Mouse (Mus musculus) CH12.LX (cell line): ENCODE data around the gene Efhd1. TPM values are rescaled to one million over a fixed set of nuclear protein-coding genes. Genes with fewer than 3 reads are reported as not detected.

Experiments
- DNase-seq: peaks from one replicate; pipeline ENCODE4 v3.0.0-alpha.2; 2013; ENCODE audit errors: extremely low read depth
- H3K27ac ChIP-seq: 2 replicates; pipeline ENCODE4 v1.5.1; 2012; ENCODE audit warnings: low read depth, mild to moderate bottlenecking, control low read depth, moderate library complexity; ENCODE audit not compliant: insufficient read depth
- H3K27me3 ChIP-seq: replicated peaks from 2 replicates; pipeline ENCODE3; 2012; ENCODE audit warnings: inconsistent platforms
- H3K36me3 ChIP-seq, 2 experiments: replicated peaks in 1 of 2; 2 replicates each; pipeline versions ENCODE3 to v1.6.1; 2012; ENCODE audit warnings: inconsistent platforms in 1 of 2, low read length in 1 of 2, mild to moderate bottlenecking in 1 of 2, mixed read lengths in 1 of 2, moderate library complexity in 1 of 2; ENCODE audit not compliant: control insufficient read depth in 1 of 2, insufficient read depth in 1 of 2
- H3K4me1 ChIP-seq, 2 experiments: 2 replicates each; pipeline ENCODE4 v1.6.1; 2012; ENCODE audit warnings: inconsistent platforms in 1 of 2, moderate library complexity in 1 of 2; ENCODE audit not compliant: insufficient read depth in 2 of 2, control insufficient read depth in 1 of 2
- H3K4me2 ChIP-seq: 2 replicates; pipeline ENCODE4 v1.6.1; 2012; ENCODE audit warnings: low read depth, mild to moderate bottlenecking, control low read depth; ENCODE audit not compliant: poor library complexity, insufficient read depth, severe bottlenecking
- H3K4me3 ChIP-seq, 3 experiments: fragments of 150-350 bp in 1 of 3; sonication (generic) in 1 of 3; replicated peaks in 1 of 3; 2 replicates each; pipeline versions ENCODE3 to v1.5.1; 2011 to 2012; ENCODE audit warnings: low read depth in 2 of 3, low read length in 2 of 3, mild to moderate bottlenecking in 2 of 3, moderate library complexity in 2 of 3, control low read depth in 1 of 3, improper control_type of control experiment in 1 of 3, inconsistent platforms in 1 of 3, mixed read lengths in 1 of 3; ENCODE audit not compliant: poor library complexity in 1 of 3
- H3K79me2 ChIP-seq: replicated peaks from 2 replicates; pipeline ENCODE4 v1.6.1; 2012; ENCODE audit warnings: mild to moderate bottlenecking, moderate library complexity; ENCODE audit not compliant: control insufficient read depth, poor library complexity, insufficient read depth, severe bottlenecking; ENCODE audit errors: extremely low read depth
- H3K9ac ChIP-seq: 2 replicates; pipeline ENCODE4 v1.6.1; 2012; ENCODE audit warnings: low read depth, mild to moderate bottlenecking, control low read depth, moderate library complexity; ENCODE audit not compliant: insufficient read depth
- H3K9me3 ChIP-seq: replicated peaks from 2 replicates; pipeline ENCODE3; 2012; ENCODE audit warnings: low read length, inconsistent platforms, mixed read lengths
- BHLHE40 ChIP-seq: IDR thresholded peaks from 2 replicates; pipeline ENCODE4 v1.6.1; 2011; ENCODE audit warnings: mild to moderate bottlenecking, low read depth, low read length, improper control_type of control experiment
- CHD2 ChIP-seq: IDR thresholded peaks from 2 replicates; pipeline ENCODE4 v1.6.1; 2011; ENCODE audit warnings: low read length, improper control_type of control experiment
- CTCF ChIP-seq, 2 experiments: IDR thresholded peaks in 1 of 2; conservative IDR thresholded peaks in 1 of 2; 2 replicates each; pipeline ENCODE4 v1.5.1; 2011 to 2012; ENCODE audit warnings: low read depth in 2 of 2, low read length in 2 of 2, improper control_type of control experiment in 1 of 2, inconsistent platforms in 1 of 2, mild to moderate bottlenecking in 1 of 2, moderate library complexity in 1 of 2
- ELF1 ChIP-seq: IDR thresholded peaks from 2 replicates; pipeline ENCODE4 v1.6.1; 2014; ENCODE audit warnings: low read depth, mild to moderate bottlenecking, inconsistent platforms, low read length, improper control_type of control experiment
- ETS1 ChIP-seq: conservative IDR thresholded peaks from 2 replicates; pipeline ENCODE4 v1.6.1; 2012; ENCODE audit warnings: low read depth, mild to moderate bottlenecking, inconsistent platforms, low read length, improper control_type of control experiment, moderate library complexity
- HCFC1 ChIP-seq: IDR thresholded peaks from 2 replicates; pipeline ENCODE4 v1.6.1; 2012; ENCODE audit warnings: low read depth, mild to moderate bottlenecking, inconsistent platforms, low read length, improper control_type of control experiment
- JUN ChIP-seq: IDR thresholded peaks from 2 replicates; pipeline ENCODE4 v1.6.1; 2011; ENCODE audit warnings: low read depth, mild to moderate bottlenecking, low read length, improper control_type of control experiment, moderate library complexity; ENCODE audit not compliant: insufficient read depth
- MAZ ChIP-seq: IDR thresholded peaks from 2 replicates; pipeline ENCODE4 v1.6.1; 2012; ENCODE audit warnings: low read depth, mild to moderate bottlenecking, inconsistent platforms, low read length, improper control_type of control experiment, moderate library complexity
- MEF2A ChIP-seq: IDR thresholded peaks from 2 replicates; pipeline ENCODE4 v1.6.1; 2014; ENCODE audit warnings: low read depth, mild to moderate bottlenecking, inconsistent platforms, low read length, improper control_type of control experiment, borderline replicate concordance
- MXI1 ChIP-seq: IDR thresholded peaks from 2 replicates; pipeline ENCODE4 v1.6.1; 2011; ENCODE audit warnings: mild to moderate bottlenecking, low read depth, low read length, improper control_type of control experiment
- MYC ChIP-seq: IDR thresholded peaks from 2 replicates; pipeline ENCODE4 v1.6.1; 2011; ENCODE audit warnings: low read depth, mild to moderate bottlenecking, improper control_type of control experiment, low read length
- NELFE ChIP-seq: IDR thresholded peaks from 2 replicates; pipeline ENCODE4 v1.6.1; 2011; ENCODE audit warnings: low read depth, low read length, improper control_type of control experiment
- PAX5 ChIP-seq: IDR thresholded peaks from 2 replicates; pipeline ENCODE4 v1.6.1; 2012; ENCODE audit warnings: low read length, inconsistent platforms, mixed read lengths
- RCOR1 ChIP-seq: conservative IDR thresholded peaks from 2 replicates; pipeline ENCODE4 v1.6.1; 2012; ENCODE audit warnings: low read depth, mild to moderate bottlenecking, inconsistent platforms, low read length, improper control_type of control experiment
- UBTF ChIP-seq: IDR thresholded peaks from 2 replicates; pipeline ENCODE4 v1.6.1; 2012; ENCODE audit warnings: low read depth, mild to moderate bottlenecking, inconsistent platforms, low read length, improper control_type of control experiment, moderate library complexity
- USF1 ChIP-seq: IDR thresholded peaks from 2 replicates; pipeline ENCODE4 v1.6.1; 2014; ENCODE audit warnings: low read depth, mild to moderate bottlenecking, inconsistent platforms, low read length, improper control_type of control experiment
- ZC3H11A ChIP-seq: IDR thresholded peaks from 2 replicates; pipeline ENCODE4 v1.6.1; 2012; ENCODE audit warnings: low read depth, mild to moderate bottlenecking, inconsistent platforms, low read length, improper control_type of control experiment
- ZKSCAN1 ChIP-seq: IDR thresholded peaks from 2 replicates; pipeline ENCODE4 v1.6.1; 2012; ENCODE audit warnings: low read depth, inconsistent platforms, low read length, improper control_type of control experiment, borderline replicate concordance
- ZMIZ1 ChIP-seq: IDR thresholded peaks from 2 replicates; pipeline ENCODE4 v1.6.1; 2012; ENCODE audit warnings: low read depth, mild to moderate bottlenecking, inconsistent platforms, low read length, improper control_type of control experiment
- dilution Hi-C: fragments of 300-500 bp; cut with MboI; formaldehyde crosslinking; loops from 2 replicates; pipeline ENCODE4 v1.14.3; 2020; ENCODE audit warnings: low sequenced_read_pairs; ENCODE audit not compliant: extremely low pct_unique_long_range_greater_than_20kb, extremely low pct_ligation_motif_present
- in situ Hi-C: fragments of 300-500 bp; cut with MboI; formaldehyde crosslinking; loops from 3 replicates; pipeline ENCODE4 v1.14.3; 2019; ENCODE audit warnings: low sequenced_read_pairs, low pct_ligation_motif_present, low pct_unique_long_range_greater_than_20kb, mixed read lengths
- polyA plus RNA-seq: library from polyadenylated mRNA; unstranded; fragments of >175 nt; gene quantifications from 2 replicates; pipeline ENCODE4 v1.2.1, GENCODE M21; 2012; ENCODE audit warnings: low read depth; ENCODE audit not compliant: insufficient read length
- total RNA-seq, 2 experiments: library from RNA; depleted of rRNA; stranded (reverse); fragments of 300-350 nt in 1 of 2; fragments of >200 nt in 1 of 2; gene quantifications; 2 replicates each; pipeline ENCODE4 v1.2.3; 2012 to 2014

Gene Efhd1
- total and polyA plus RNA-seq, 3 experiments = 0.12 to 1.2 (median 0.13) TPM

DNA sequence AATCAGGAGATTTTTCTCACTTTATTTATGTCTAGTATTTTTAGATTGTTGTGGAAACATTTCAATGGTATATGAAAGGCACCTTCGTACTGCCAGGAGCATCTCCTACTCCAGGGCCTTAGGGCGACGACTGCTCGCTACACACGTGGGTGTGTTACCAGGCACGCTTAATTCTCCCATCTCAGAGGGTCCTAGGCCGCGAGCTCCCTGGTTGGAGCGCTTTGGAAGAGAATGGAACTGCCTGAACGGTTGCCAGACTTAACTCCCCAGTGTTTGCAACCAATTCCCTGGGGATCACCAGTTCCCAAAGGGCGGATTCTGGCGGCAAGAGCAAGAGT lies 398 bp upstream of the Efhd1 start:
- Histone ChIP-seq H3K9ac (no peak overlapping the region), H3K79me2 (no peaks in the 10 kb centered on the region), H3K36me3 (no peaks in the 10 kb centered on the region), H3K4me1 (peaks cover 3 to 16% of the 10 kb centered on the region in 2 experiments), H3K4me2 (peak overlapping the region; percentile 74), H3K27ac (no peak overlapping the region), H3K9me3 (peaks cover 2% of the 10 kb centered on the region), H3K4me3 (no peak overlapping the region), H3K27me3 (peaks cover 8% of the 10 kb centered on the region)
- in situ Hi-C loops (no loop called here), dilution Hi-C loops (no loop called here)
- no peak for TF ChIP-seq RCOR1
- no peak for TF ChIP-seq MXI1
- TF ChIP-seq UBTF = no peak
- TF ChIP-seq ZKSCAN1 = no peak
- no peak for TF ChIP-seq ELF1
- TF ChIP-seq ZMIZ1 = no peak
- no peak for DNase-seq

GRCm38 (mm10) chr1:87265200-87265599 lies 1.0 kb downstream of the Efhd1 start:
- Histone ChIP-seq H3K79me2 (no peaks in the 10 kb centered on the region), H3K9ac (peak overlapping the region; percentile 23; the same call in 1 of the 2 replicates), H3K27ac (no peak overlapping the region), H3K36me3 (no peaks in the 10 kb centered on the region), H3K9me3 (peaks cover 2% of the 10 kb centered on the region), H3K27me3 (peaks cover 8% of the 10 kb centered on the region), H3K4me2 (peak overlapping the region; percentile 74), H3K4me1 (peaks cover 3 to 16% of the 10 kb centered on the region in 2 experiments), H3K4me3 (peak overlapping the region in 2 of 3 experiments; percentile 42 to 58)
- dilution Hi-C loops = no loop called here
- DNase-seq = no peak
- in situ Hi-C loops = no loop called here
- TF ChIP-seq MEF2A (no peak), USF1 (peak; percentile 34; the same call in 1 of the 2 replicates), HCFC1 (no peak), CTCF (conservative IDR thresholded peaks at IDR 0.05 in 1 of 2, IDR thresholded peaks at IDR 0.05 in 1 of 2; ENCODE audit: low read depth in 2 of 2, low read length in 2 of 2) (no peak), BHLHE40 (peak; percentile 90), MAZ (0 out of 2 replicates have a peak, but pooled peaks have one; percentile 19), MYC (0 out of 2 replicates have a peak, but pooled peaks have one; percentile 20)

- dilution Hi-C loops = no loop called here
- H3K9ac ChIP-seq = no peak overlapping the region
Observed at GRCm38 (mm10) chr1:87266296-87267090, 2.3 kb downstream of the Efhd1 start.

More at GRCm38 (mm10) chr1:87266296-87267090, 2.3 kb downstream of the Efhd1 start:
- peaks cover 2% of the 10 kb centered on the region for H3K9me3 ChIP-seq
- H3K27me3 ChIP-seq = peaks cover 8% of the 10 kb centered on the region
- TF ChIP-seq MYC = no peak
- no peak for TF ChIP-seq ZKSCAN1
- TF ChIP-seq NELFE = no peak
- TF ChIP-seq JUN = no peak
- no peak for TF ChIP-seq RCOR1
- TF ChIP-seq ZMIZ1 = no peak
- no peak for TF ChIP-seq HCFC1
- no peak for TF ChIP-seq CHD2
- no peak for TF ChIP-seq ZC3H11A
- no peak for TF ChIP-seq PAX5
- no peak for TF ChIP-seq ETS1
- no peak overlapping the region for H3K27ac ChIP-seq
- no peak for DNase-seq
- in situ Hi-C loops = no loop called here
- H3K4me1 ChIP-seq = peaks cover 3 to 16% of the 10 kb centered on the region in 2 experiments
- no peak overlapping the region for H3K4me3 ChIP-seq
- no peaks in the 10 kb centered on the region for H3K79me2 ChIP-seq
- H3K4me2 ChIP-seq = peak overlapping the region; percentile 74
- H3K36me3 ChIP-seq = no peaks in the 10 kb centered on the region
